Mouse (Mus musculus) gastrocnemius, adult 2 months (tissue): Measurements from ENCODE around the gene Uvrag. TPM values are rescaled to one million over a fixed set of nuclear protein-coding genes. Genes with fewer than 3 reads are reported as not detected.
A peak's percentile ranks its signal among the peaks of the same experiment; 100 is the strongest.

Source experiments
- DNase-seq: peaks from one replicate; pipeline ENCODE4 v3.0.0; 2022
- H3K27ac ChIP-seq: fragments of 200-600 bp; 2 replicates; pipeline ENCODE4 v1.8.1; 2022; ENCODE audit warnings: mild to moderate bottlenecking
- H3K4me3 ChIP-seq: fragments of 200-600 bp; 2 replicates; pipeline ENCODE4 v1.8.1; 2022; ENCODE audit warnings: mild to moderate bottlenecking, moderate library complexity
- CTCF ChIP-seq: fragments of 200-600 bp; IDR thresholded peaks from 2 replicates; pipeline ENCODE4 v1.8.1; 2022; ENCODE audit warnings: antibody characterized with exemption, mild to moderate bottlenecking, moderate library complexity
- intact Hi-C: fragments of 180-260 bp; cut with DNase I; formaldehyde crosslinking; loops from one replicate; pipeline ENCODE4 v1.15.1; 2025
- total RNA-seq, 2 experiments: library from RNA; stranded (reverse); gene quantifications; 2 replicates each; pipeline ENCODE4 v1.2.3; 2021

Uvrag gene
- total RNA-seq, 2 experiments from 2014 or later, result 8.6 to 9.2 TPM

DNA sequence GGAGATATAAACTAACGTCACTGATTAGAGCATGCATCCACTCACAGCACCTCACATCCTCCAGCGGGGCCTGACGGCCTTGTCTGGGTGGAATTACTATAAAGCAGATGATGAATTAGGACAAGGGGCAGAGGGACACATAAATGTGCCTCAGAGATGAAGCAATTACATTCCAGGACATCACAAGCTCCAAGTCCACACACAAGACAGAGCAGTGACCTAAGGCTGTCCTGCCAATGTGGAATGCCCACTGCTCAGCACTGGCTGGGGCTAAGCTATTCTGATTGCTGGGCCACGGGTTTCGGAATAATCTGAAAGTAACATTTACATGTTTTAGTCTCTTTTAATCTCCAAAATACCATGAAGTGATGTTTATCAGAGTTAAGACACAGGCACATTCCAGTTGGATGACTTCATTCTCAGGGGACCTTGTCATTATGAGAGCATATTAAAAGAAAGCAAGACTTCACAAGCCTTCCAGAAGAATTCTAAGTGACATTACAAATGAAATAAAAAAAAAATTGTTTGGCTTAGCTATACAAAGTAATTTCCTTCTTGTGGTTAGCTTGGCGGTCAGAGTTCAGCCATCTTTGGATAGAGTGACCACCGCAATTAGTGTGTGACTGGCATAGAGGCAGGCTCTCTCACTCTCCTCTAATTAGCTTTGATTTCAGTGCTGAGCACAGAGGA, 212.5 kb downstream of the Uvrag start:
- intact Hi-C loops, result no loop called here

GRCm38 (mm10) chr7:98926906-98927528, 213.9 kb downstream of the Uvrag start:
- TF ChIP-seq CTCF, result no peak
- DNase-seq, result no peak
- intact Hi-C loops, result no loop called here
- Histone ChIP-seq H3K4me3 (no peak overlapping the region), H3K27ac (no peak overlapping the region; the same call in 1 of the 2 replicates)

More for the DNA sequence above, 212.5 kb downstream of the Uvrag start:
- TF ChIP-seq CTCF, result no peak
- Histone ChIP-seq H3K27ac (peak overlapping the region; percentile 63), H3K4me3 (no peak overlapping the region)
- DNase-seq, result peak; percentile 36

DNA sequence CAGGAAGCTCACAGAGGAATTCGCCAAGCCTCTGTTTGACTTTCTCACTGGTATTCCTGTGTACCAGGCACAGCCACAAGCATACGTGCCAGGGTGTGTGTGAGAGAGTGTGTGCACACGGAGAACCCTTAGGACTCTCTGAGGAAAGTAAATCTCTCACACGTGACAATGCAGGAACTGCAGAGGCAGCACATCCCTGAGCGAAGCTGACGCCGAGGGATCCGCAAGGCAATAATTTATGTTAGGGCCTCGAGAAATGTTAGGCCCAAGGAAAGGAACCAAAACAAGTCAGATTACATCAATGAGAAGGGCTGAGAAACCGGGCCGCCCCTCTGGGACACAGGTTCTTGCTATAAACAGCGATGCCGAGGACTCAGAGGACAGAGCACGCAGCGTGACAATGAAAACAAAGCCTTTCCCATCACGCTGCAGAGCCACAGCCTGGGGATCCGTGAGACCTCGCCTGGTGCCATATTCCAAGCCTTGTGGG, 216.5 kb downstream of the Uvrag start:
- no peak for TF ChIP-seq CTCF
- DNase-seq, result peak; percentile 60
- intact Hi-C loops, result loop anchor here (5.0 kb wide), 1 partner anchor 348 kb away; no protein-coding TSS in a partner anchor
- Histone ChIP-seq H3K27ac (peak overlapping the region; percentile 48), H3K4me3 (no peak overlapping the region)

- H3K4me3 ChIP-seq, result no peak overlapping the region
- H3K27ac ChIP-seq, result no peak overlapping the region
- TF ChIP-seq CTCF, result no peak
- no peak for DNase-seq
- intact Hi-C loops, result loop anchor here (5.0 kb wide), 1 partner anchor 349 kb away; no protein-coding TSS in a partner anchor
Observed at GRCm38 (mm10) chr7:98922984-98923383, 218.0 kb downstream of the Uvrag start.

- no peak for DNase-seq
- intact Hi-C loops, result no loop called here
- Histone ChIP-seq H3K27ac (peak overlapping the region; percentile 13; the same call in 1 of the 2 replicates), H3K4me3 (no peak overlapping the region)
- TF ChIP-seq CTCF, result no peak
Observed at GRCm38 (mm10) chr7:98917407-98917806, 223.5 kb downstream of the Uvrag start.

- intact Hi-C loops, result no loop called here
- Histone ChIP-seq H3K4me3 (no peak overlapping the region), H3K27ac (no peak overlapping the region)
- TF ChIP-seq CTCF, result no peak
- DNase-seq, result no peak
Observed at GRCm38 (mm10) chr7:98916581-98916980, 224.4 kb downstream of the Uvrag start.

DNA sequence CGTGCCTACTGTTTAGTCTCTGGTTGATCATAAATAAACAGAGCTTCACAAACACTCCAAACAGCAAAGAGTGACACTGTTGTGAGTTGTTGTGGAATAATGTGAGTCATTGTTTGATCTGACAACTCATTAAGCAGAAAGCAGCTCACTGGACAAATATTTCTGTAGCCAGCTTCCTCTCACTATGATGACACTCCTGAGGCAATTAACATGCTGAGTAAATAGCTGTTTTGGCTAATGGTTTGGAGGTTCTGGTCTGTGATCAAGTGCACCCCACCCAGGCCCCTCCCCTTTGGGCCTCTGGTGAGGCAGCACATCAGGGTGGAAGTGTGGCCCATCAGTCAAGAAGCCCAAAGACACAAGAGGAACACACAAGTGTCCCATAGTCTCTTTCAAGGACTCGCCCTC, 228.0 kb downstream of the Uvrag start:
- intact Hi-C loops, result no loop called here
- H3K27ac ChIP-seq, result no peak overlapping the region
- no peak overlapping the region for H3K4me3 ChIP-seq
- TF ChIP-seq CTCF, result no peak
- DNase-seq, result peak; percentile 59

DNA sequence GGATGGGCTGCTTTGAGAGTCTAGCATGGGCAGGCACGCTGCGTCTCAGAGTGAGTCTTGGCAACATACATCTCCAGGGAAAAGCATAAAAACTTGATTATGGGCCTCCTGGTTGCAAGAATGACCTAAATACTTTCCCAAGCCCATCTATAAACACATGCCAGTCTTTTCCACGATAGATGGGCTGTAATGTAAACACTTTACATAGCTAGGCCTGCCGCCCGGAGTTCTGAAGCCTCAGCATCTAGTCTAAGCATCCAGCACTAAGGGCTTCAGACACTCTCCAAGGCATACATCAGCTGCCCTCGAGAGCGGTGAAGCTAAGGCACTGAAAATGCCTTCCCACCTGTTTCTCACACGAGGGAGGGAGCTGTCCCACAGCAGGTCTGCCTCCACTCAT, 229.7 kb downstream of the Uvrag start:
- intact Hi-C loops, result no loop called here

GRCm38 (mm10) chr7:98910712-98911111, 230.2 kb downstream of the Uvrag start:
- no peak overlapping the region for H3K4me3 ChIP-seq
- no peak overlapping the region for H3K27ac ChIP-seq
- DNase-seq, result no peak
- TF ChIP-seq CTCF, result no peak
- intact Hi-C loops, result no loop called here

More for the DNA sequence above, 229.7 kb downstream of the Uvrag start:
- DNase-seq, result no peak
- no peak overlapping the region for H3K27ac ChIP-seq
- no peak overlapping the region for H3K4me3 ChIP-seq
- TF ChIP-seq CTCF, result no peak

DNA sequence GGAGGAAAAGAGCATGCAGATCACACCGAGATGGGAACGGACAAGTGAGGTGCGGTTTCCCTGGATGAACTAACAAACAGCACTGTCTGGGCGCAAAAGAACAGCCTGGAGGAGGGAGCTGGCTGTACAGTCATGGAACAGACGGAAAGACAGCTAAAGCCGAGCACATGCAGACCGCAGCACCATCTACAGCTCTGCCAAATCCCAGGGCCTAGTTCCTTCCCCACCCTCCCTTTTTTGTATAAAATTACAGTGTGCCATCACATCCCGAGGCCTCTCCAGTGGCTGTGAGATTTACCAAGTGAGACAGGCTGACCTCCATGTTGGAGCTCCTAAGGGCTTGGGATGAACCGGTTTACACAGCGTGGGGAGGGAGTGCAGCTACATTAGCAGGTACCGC, 230.8 kb downstream of the Uvrag start:
- no peak overlapping the region for H3K27ac ChIP-seq
- no peak overlapping the region for H3K4me3 ChIP-seq
- DNase-seq, result no peak
- no peak for TF ChIP-seq CTCF
- intact Hi-C loops, result no loop called here

DNA sequence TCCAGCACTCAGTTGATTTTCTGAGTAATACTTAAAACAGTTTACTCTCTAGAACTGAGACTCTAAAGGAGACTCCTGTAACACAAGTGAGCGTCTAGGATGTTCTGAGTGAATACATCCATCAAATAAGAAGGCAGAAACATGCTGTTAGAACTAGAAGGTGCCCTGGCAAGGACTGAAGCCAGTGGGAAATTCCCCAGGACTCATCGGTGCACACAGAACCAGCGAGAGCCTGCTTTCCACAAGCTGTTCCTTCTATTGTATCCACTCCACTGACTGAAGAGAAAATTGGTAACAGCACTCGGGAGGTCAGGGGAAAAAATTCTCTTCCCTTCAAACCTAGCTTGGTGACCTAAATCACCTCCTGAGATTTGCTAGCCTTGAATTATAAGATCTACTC, 233.5 kb downstream of the Uvrag start:
- no peak for DNase-seq
- no peak overlapping the region for H3K27ac ChIP-seq
- no peak for TF ChIP-seq CTCF
- no peak overlapping the region for H3K4me3 ChIP-seq
- intact Hi-C loops, result no loop called here

GRCm38 (mm10) chr7:98904659-98905362, 236.1 kb downstream of the Uvrag start:
- intact Hi-C loops, result no loop called here
- Histone ChIP-seq H3K27ac (peak overlapping the region; percentile 57), H3K4me3 (no peak overlapping the region)
- DNase-seq, result peak; percentile 60
- no peak for TF ChIP-seq CTCF

GRCm38 (mm10) chr7:98903884-98904283, 237.1 kb downstream of the Uvrag start:
- peak overlapping the region; percentile 57 for H3K27ac ChIP-seq
- H3K4me3 ChIP-seq, result no peak overlapping the region; the same call in 1 of the 2 replicates
- no peak for TF ChIP-seq CTCF

More at GRCm38 (mm10) chr7:98903884-98904283, 237.1 kb downstream of the Uvrag start:
- intact Hi-C loops, result no loop called here
- no peak for DNase-seq
